Mouse (Mus musculus): ENCODE results near the gene Ppm1e. TPM values are rescaled to one million over a fixed set of nuclear protein-coding genes. Genes with fewer than 3 reads are reported as not detected.

Gene Ppm1e
- 3.4 and 3.8 TPM in 2 replicates for polyA plus RNA-seq (2014; fragmentation: Nextera tagmentation; extraction: Ambion mirVana)

- Histone ChIP-seq H3K4me3 (ENCODE audit: low read depth, low read length) (peak within 1 kb of the TSS; percentile 72), H3K36me3 (ENCODE audit: control insufficient read depth, insufficient read depth, low read length) (no peaks in the 10 kb centered on the region), H3K27ac (ENCODE audit: low read depth) (no peak within 1 kb of the TSS), H3K27me3 (replicated peaks; ENCODE audit: control insufficient read depth, insufficient read depth, low read length) (peaks cover 50% of the 10 kb centered on the region), H3K4me2 (ENCODE audit: low read length) (peak within 1 kb of the TSS; percentile 92), H3K9ac (ENCODE audit: low read length) (peak within 1 kb of the TSS; percentile 46), H3K9me3 (ENCODE audit: control insufficient read depth, low read length) (no peaks in the 10 kb centered on the region; the same call in 1 of the 2 replicates), H3K4me1 (replicated peaks; ENCODE audit: control insufficient read depth, insufficient read depth, low read length) (0 out of 2 replicates have a peak, but pooled peaks cover 8% of the 10 kb centered on the region)
- peak; percentile 89 for DNase-seq (ENCODE audit: low spot score)
- under 1% methylated on average over 98 of the region's 104 CpGs for WGBS
- ATAC-seq (replicated peaks; ENCODE audit: low FRiP score, low TSS enrichment, low read depth): peak; percentile 88
These were observed at the start of gene Ppm1e for GRCm38 (mm10) chr11:87358331-87359261. Ppm1e (minus strand) TSS chr11:87359023.

GRCm38 (mm10) chr11:87404876-87405275, 46.1 kb upstream of the Ppm1e start, which contains the start of the genes Rad51c and Tex14:
Rad51c (minus strand) TSS chr11:87404954.
Tex14 (plus strand) TSS chr11:87405065.
- Histone ChIP-seq H3K4me2 (ENCODE audit: low read length) (peak within 1 kb of the TSS; percentile 68), H3K4me1 (replicated peaks; ENCODE audit: control insufficient read depth, insufficient read depth, low read length) (0 out of 2 replicates have a peak, but pooled peaks cover 3% of the 10 kb centered on the region), H3K9ac (ENCODE audit: low read length) (peak within 1 kb of the TSS; percentile 73), H3K4me3 (ENCODE audit: low read depth, low read length) (peak within 1 kb of the TSS; percentile 56), H3K27ac (ENCODE audit: low read depth) (peak within 1 kb of the TSS; percentile 88), H3K27me3 (replicated peaks; ENCODE audit: control insufficient read depth, insufficient read depth, low read length) (no peaks in the 10 kb centered on the region), H3K9me3 (ENCODE audit: control insufficient read depth, low read length) (no peaks in the 10 kb centered on the region), H3K36me3 (ENCODE audit: control insufficient read depth, insufficient read depth, low read length) (no peaks in the 10 kb centered on the region)
- DNase-seq (ENCODE audit: low spot score): no peak
- 77% methylated on average over 27 of the region's 27 CpGs for WGBS
- ATAC-seq (replicated peaks; ENCODE audit: low FRiP score, low TSS enrichment, low read depth): peak; percentile 21; the same call in 1 of the 2 replicates

- peak overlapping the region; percentile 56 for H3K4me3 ChIP-seq (ENCODE audit: low read depth, low read length)
- peak overlapping the region; percentile 88 for H3K27ac ChIP-seq (ENCODE audit: low read depth)
- DNase-seq (ENCODE audit: low spot score): peak; percentile 100
- H3K9ac ChIP-seq (ENCODE audit: low read length): peak overlapping the region; percentile 73
- H3K36me3 ChIP-seq (ENCODE audit: control insufficient read depth, insufficient read depth, low read length): no peaks in the 10 kb centered on the region
- peak overlapping the region; percentile 68 for H3K4me2 ChIP-seq (ENCODE audit: low read length)
- WGBS: 2% methylated on average over 58 of the region's 58 CpGs
- no peaks in the 10 kb centered on the region for H3K27me3 ChIP-seq (replicated peaks; ENCODE audit: control insufficient read depth, insufficient read depth, low read length)
- peak; percentile 88 for ATAC-seq (replicated peaks; ENCODE audit: low FRiP score, low TSS enrichment, low read depth)
- 0 out of 2 replicates have a peak, but pooled peaks cover 3% of the 10 kb centered on the region for H3K4me1 ChIP-seq (replicated peaks; ENCODE audit: control insufficient read depth, insufficient read depth, low read length)
- H3K9me3 ChIP-seq (ENCODE audit: control insufficient read depth, low read length): no peaks in the 10 kb centered on the region
These were observed 45.5 kb upstream of the Ppm1e start for GRCm38 (mm10) chr11:87404111-87404853.

GRCm38 (mm10) chr11:87398402-87398801, 39.6 kb upstream of the Ppm1e start:
- H3K36me3 ChIP-seq (ENCODE audit: control insufficient read depth, insufficient read depth, low read length): 0 out of 2 replicates have a peak, but pooled peaks cover 6% of the 10 kb centered on the region
- H3K4me1 ChIP-seq (replicated peaks; ENCODE audit: control insufficient read depth, insufficient read depth, low read length): no peaks in the 10 kb centered on the region
- no peak overlapping the region for H3K4me2 ChIP-seq (ENCODE audit: low read length)
- H3K9me3 ChIP-seq (ENCODE audit: control insufficient read depth, low read length): no peaks in the 10 kb centered on the region
- no peaks in the 10 kb centered on the region for H3K27me3 ChIP-seq (replicated peaks; ENCODE audit: control insufficient read depth, insufficient read depth, low read length)
- no peak overlapping the region for H3K9ac ChIP-seq (ENCODE audit: low read length)
- no peak overlapping the region for H3K4me3 ChIP-seq (ENCODE audit: low read depth, low read length)
- no peak overlapping the region for H3K27ac ChIP-seq (ENCODE audit: low read depth)
- ATAC-seq (replicated peaks; ENCODE audit: low FRiP score, low TSS enrichment, low read depth) (no peak), DNase-seq (ENCODE audit: low spot score) (no peak)
- 89% methylated on average over 2 of the region's 2 CpGs for WGBS

GRCm38 (mm10) chr11:87393855-87394254, 35.0 kb upstream of the Ppm1e start:
- H3K4me2 ChIP-seq (ENCODE audit: low read length): no peak overlapping the region
- H3K27ac ChIP-seq (ENCODE audit: low read depth): no peak overlapping the region
- H3K36me3 ChIP-seq (ENCODE audit: control insufficient read depth, insufficient read depth, low read length): 0 out of 2 replicates have a peak, but pooled peaks cover 7% of the 10 kb centered on the region
- no peak overlapping the region for H3K9ac ChIP-seq (ENCODE audit: low read length)
- no peak overlapping the region for H3K4me3 ChIP-seq (ENCODE audit: low read depth, low read length)
- no peaks in the 10 kb centered on the region for H3K4me1 ChIP-seq (replicated peaks; ENCODE audit: control insufficient read depth, insufficient read depth, low read length)
- H3K9me3 ChIP-seq (ENCODE audit: control insufficient read depth, low read length): no peaks in the 10 kb centered on the region
- ATAC-seq (replicated peaks; ENCODE audit: low FRiP score, low TSS enrichment, low read depth): no peak
- 62% methylated on average over 1 of the region's 1 CpGs for WGBS
- no peak for DNase-seq (ENCODE audit: low spot score)
- H3K27me3 ChIP-seq (replicated peaks; ENCODE audit: control insufficient read depth, insufficient read depth, low read length): no peaks in the 10 kb centered on the region

- H3K9ac ChIP-seq (ENCODE audit: low read length): no peak overlapping the region
- H3K27me3 ChIP-seq (replicated peaks; ENCODE audit: control insufficient read depth, insufficient read depth, low read length): no peaks in the 10 kb centered on the region
- no peak overlapping the region for H3K27ac ChIP-seq (ENCODE audit: low read depth)
- H3K4me3 ChIP-seq (ENCODE audit: low read depth, low read length): no peak overlapping the region
- no peak for DNase-seq (ENCODE audit: low spot score)
- peaks cover 15% of the 10 kb centered on the region; the same call in 1 of the 2 replicates for H3K36me3 ChIP-seq (ENCODE audit: control insufficient read depth, insufficient read depth, low read length)
- ATAC-seq (replicated peaks; ENCODE audit: low FRiP score, low TSS enrichment, low read depth): no peak
- no peak overlapping the region for H3K4me2 ChIP-seq (ENCODE audit: low read length)
- no peaks in the 10 kb centered on the region for H3K4me1 ChIP-seq (replicated peaks; ENCODE audit: control insufficient read depth, insufficient read depth, low read length)
- WGBS: 87% methylated on average over 1 of the region's 1 CpGs
- H3K9me3 ChIP-seq (ENCODE audit: control insufficient read depth, low read length): no peaks in the 10 kb centered on the region
These were observed 26.9 kb upstream of the Ppm1e start for GRCm38 (mm10) chr11:87385676-87386075.

GRCm38 (mm10) chr11:87384551-87384950, 25.7 kb upstream of the Ppm1e start:
- H3K4me3 ChIP-seq (ENCODE audit: low read depth, low read length): no peak overlapping the region
- no peak overlapping the region for H3K9ac ChIP-seq (ENCODE audit: low read length)
- H3K27me3 ChIP-seq (replicated peaks; ENCODE audit: control insufficient read depth, insufficient read depth, low read length): no peaks in the 10 kb centered on the region
- H3K36me3 ChIP-seq (ENCODE audit: control insufficient read depth, insufficient read depth, low read length): peaks cover 15% of the 10 kb centered on the region; the same call in 1 of the 2 replicates
- no peak overlapping the region for H3K4me2 ChIP-seq (ENCODE audit: low read length)
- whole genome bisulfite sequencing: 94% methylated on average over 4 of the region's 4 CpGs
- H3K9me3 ChIP-seq (ENCODE audit: control insufficient read depth, low read length): no peaks in the 10 kb centered on the region
- DNase-seq (ENCODE audit: low spot score) (no peak), ATAC-seq (replicated peaks; ENCODE audit: low FRiP score, low TSS enrichment, low read depth) (no peak)
- H3K4me1 ChIP-seq (replicated peaks; ENCODE audit: control insufficient read depth, insufficient read depth, low read length): no peaks in the 10 kb centered on the region
- no peak overlapping the region for H3K27ac ChIP-seq (ENCODE audit: low read depth)

- Histone ChIP-seq H3K27me3 (replicated peaks; ENCODE audit: control insufficient read depth, insufficient read depth, low read length) (no peaks in the 10 kb centered on the region), H3K4me3 (ENCODE audit: low read depth, low read length) (no peak overlapping the region), H3K27ac (ENCODE audit: low read depth) (no peak overlapping the region), H3K9me3 (ENCODE audit: control insufficient read depth, low read length) (no peaks in the 10 kb centered on the region; the same call in 1 of the 2 replicates), H3K4me2 (ENCODE audit: low read length) (no peak overlapping the region), H3K4me1 (replicated peaks; ENCODE audit: control insufficient read depth, insufficient read depth, low read length) (no peaks in the 10 kb centered on the region), H3K9ac (ENCODE audit: low read length) (no peak overlapping the region), H3K36me3 (ENCODE audit: control insufficient read depth, insufficient read depth, low read length) (no peaks in the 10 kb centered on the region)
- DNase-seq (ENCODE audit: low spot score) (no peak), ATAC-seq (replicated peaks; ENCODE audit: low FRiP score, low TSS enrichment, low read depth) (no peak)
- WGBS: 79% methylated on average over 9 of the region's 9 CpGs
These were observed 9.2 kb upstream of the Ppm1e start for GRCm38 (mm10) chr11:87367865-87368580.

Data from intestine, embryonic 14.5 days (tissue).